In genomic region chr16:34742930-34743329, GRCm38 (mm10) we compare ENCODE assay signal across 16 mouse cellular contexts. TPM values are rescaled to one million over a fixed set of nuclear protein-coding genes. Genes with fewer than 3 reads are reported as not detected.
DNase-seq lines count a peak whose midpoint lies in the region; ATAC-seq and TF ChIP-seq lines count a peak whose summit lies in the region.
"Had no signal": no experiment of that assay in that cellular context is flagged by ENCODE, and none has a peak within 500 bp of the region (broad histone marks: within the 10 kb centered on the region; RNA-seq: fewer than 3 reads in every experiment).

No protein-coding gene starts in this region.

- WGBS in kidney, adult 2 months = 53% methylated on average over 2 of the region's 2 CpGs
- 42% methylated on average over 2 of the region's 2 CpGs for WGBS in lung, embryonic 14.5 days
- WGBS in hindbrain, embryonic 10.5 days = 54% methylated on average over 2 of the region's 2 CpGs

- ATAC-seq in lung, embryonic 14.5 days (ENCODE audit: insufficient read depth) = no peak
- ATAC-seq: forebrain, embryonic 14.5 days had no signal

- peak; percentile 45 for DNase-seq in kidney, adult 2 months
- DNase-seq in kidney, postnatal 4 days = no peak
- no peak for DNase-seq in lung, embryonic 14.5 days
- no peak for DNase-seq in lung, postnatal 25 days (ENCODE audit: low spot score)
- peak; percentile 16 for DNase-seq in A20 (ENCODE audit: low read depth, low spot score)
- DNase-seq in hindbrain, embryonic 10.5 days (ENCODE audit: low spot score) = no peak
- DNase-seq in retina, postnatal 1 day = no peak
- DNase-seq: cerebellum, adult 9-10 months; embryo, embryonic 11 days; heart, adult 2 months; left cerebral cortex, postnatal 4 days had no signal

- no peak overlapping the region for H3K9ac ChIP-seq in lung, embryonic 14.5 days
- H3K9ac ChIP-seq: hindbrain, embryonic 14.5 days; neural tube, embryonic 15.5 days; stomach, embryonic 15.5 days had no signal

- no peaks in the 10 kb centered on the region for H3K36me3 ChIP-seq in kidney, adult 2 months (ENCODE audit: control insufficient read depth, insufficient read depth, low read length)
- no peaks in the 10 kb centered on the region for H3K36me3 ChIP-seq in lung, embryonic 14.5 days (ENCODE audit: insufficient read depth)
- H3K36me3 ChIP-seq in hindbrain, embryonic 10.5 days = no peaks in the 10 kb centered on the region
- H3K36me3 ChIP-seq: neural tube, embryonic 15.5 days; stomach, embryonic 15.5 days had no signal

- no peak overlapping the region for H3K4me3 ChIP-seq in kidney, adult 2 months (ENCODE audit: insufficient read depth, low read depth, low read length)
- no peak overlapping the region for H3K4me3 ChIP-seq in lung, embryonic 14.5 days (ENCODE audit: low read depth, low read length)
- no peak overlapping the region for H3K4me3 ChIP-seq in cortical plate, adult 2 months (ENCODE audit: insufficient read depth, low read length)
- H3K4me3 ChIP-seq in hindbrain, embryonic 10.5 days = no peak overlapping the region
- H3K4me3 ChIP-seq: heart, adult 2 months; neural tube, embryonic 15.5 days; stomach, embryonic 15.5 days had no signal

- no peaks in the 10 kb centered on the region for H3K9me3 ChIP-seq in lung, embryonic 14.5 days (ENCODE audit: low read depth, low read length)
- H3K9me3 ChIP-seq in hindbrain, embryonic 10.5 days = no peaks in the 10 kb centered on the region
- H3K9me3 ChIP-seq: neural tube, embryonic 15.5 days; stomach, embryonic 15.5 days had no signal

- TF ChIP-seq POLR2A in kidney, adult 2 months (IDR thresholded peaks at IDR 0.05; ENCODE audit: low read depth, low read length) = no peak
- TF ChIP-seq POLR2A in cortical plate, adult 2 months (IDR thresholded peaks at IDR 0.05; ENCODE audit: extremely low read depth, insufficient read depth, low read length) = no peak

- H3K4me1 ChIP-seq in kidney, adult 2 months (ENCODE audit: control insufficient read depth, insufficient read depth, low read length) = peaks cover 5% of the 10 kb centered on the region; the same call in 1 of the 2 replicates
- H3K4me1 ChIP-seq in lung, embryonic 14.5 days (ENCODE audit: insufficient read depth) = peaks cover 3% of the 10 kb centered on the region; the same call in 1 of the 2 replicates
- no peaks in the 10 kb centered on the region for H3K4me1 ChIP-seq in cortical plate, adult 2 months (ENCODE audit: control insufficient read depth, insufficient read depth, low read length)
- peaks cover 25% of the 10 kb centered on the region for H3K4me1 ChIP-seq in hindbrain, embryonic 10.5 days (replicated peaks)

- no peak overlapping the region for H3K27ac ChIP-seq in kidney, adult 2 months (ENCODE audit: insufficient read depth, low read depth, low read length)
- no peak overlapping the region for H3K27ac ChIP-seq in lung, embryonic 14.5 days (ENCODE audit: low read depth)
- no peak overlapping the region for H3K27ac ChIP-seq in cortical plate, adult 2 months (ENCODE audit: insufficient read depth, low read length)
- no peak overlapping the region for H3K27ac ChIP-seq in hindbrain, embryonic 10.5 days
- H3K27ac ChIP-seq: heart, adult 2 months; hindbrain, embryonic 14.5 days; neural tube, embryonic 15.5 days; stomach, embryonic 15.5 days had no signal

- H3K27me3 ChIP-seq in kidney, adult 2 months (replicated peaks; ENCODE audit: control insufficient read depth, insufficient read depth, low read length) = no peaks in the 10 kb centered on the region
- 0 out of 2 replicates have a peak, but pooled peaks cover 6% of the 10 kb centered on the region for H3K27me3 ChIP-seq in lung, embryonic 14.5 days (ENCODE audit: insufficient read depth, low read length)
- H3K27me3 ChIP-seq in hindbrain, embryonic 10.5 days (ENCODE audit: insufficient read depth, poor library complexity, severe bottlenecking) = peaks cover 35% of the 10 kb centered on the region

- H3K4me2 ChIP-seq in lung, embryonic 14.5 days = no peak overlapping the region
- H3K4me2 ChIP-seq: hindbrain, embryonic 14.5 days; neural tube, embryonic 15.5 days; stomach, embryonic 15.5 days had no signal

- peak; percentile 62 for TF ChIP-seq CTCF in kidney, adult 2 months (conservative IDR thresholded peaks at IDR 0.05; ENCODE audit: insufficient read depth, insufficient read length, low read depth, low read length)
- TF ChIP-seq CTCF in lung, embryonic 14.5 days (IDR thresholded peaks at IDR 0.05; ENCODE audit: low read depth) = peak; percentile 23; the same call in 1 of the 2 replicates
- 0 out of 2 replicates have a peak, but pooled peaks have one; percentile 8 for TF ChIP-seq CTCF in cortical plate, adult 2 months (IDR thresholded peaks at IDR 0.05; ENCODE audit: extremely low read depth, insufficient read depth, low read length)

RNA-seq across cellular contexts. Expression of gene Mylk, which starts 2.1 kb away (rescaled TPM):
- 64.7 and 77.2 TPM in 2 replicates for polyA plus RNA-seq in kidney, adult 2 months (2012; rRNA removed)
- polyA plus RNA-seq in lung, embryonic 14.5 days (2014; fragmentation: Nextera tagmentation; extraction: Ambion mirVana) = 117 and 122 TPM in 2 replicates
- polyA plus RNA-seq in cortical plate, adult 2 months (2012; rRNA removed) = 8.3 and 8.9 TPM in 2 replicates
- polyA plus RNA-seq in hindbrain, embryonic 10.5 days (2016; fragmentation: Nextera tagmentation; extraction: Ambion mirVana) = 5.7 and 6.7 TPM in 2 replicates

RNA-seq across cellular contexts. Expression of gene Ccdc14, which starts 52.5 kb away (rescaled TPM):
- 0.88 and 0.91 TPM in 2 replicates for polyA plus RNA-seq in kidney, adult 2 months (2012; rRNA removed)
- 10.0 and 10.1 TPM in 2 replicates for polyA plus RNA-seq in lung, embryonic 14.5 days (2014; fragmentation: Nextera tagmentation; extraction: Ambion mirVana)
- 2.4 TPM in 2 replicates for polyA plus RNA-seq in cortical plate, adult 2 months (2012; rRNA removed)
- polyA plus RNA-seq in hindbrain, embryonic 10.5 days (2016; fragmentation: Nextera tagmentation; extraction: Ambion mirVana) = 8.1 and 9.5 TPM in 2 replicates

Comparison
In these comparisons a context has a peak if more than half of its experiments do, and no peak if none do; other contexts are left out.
1. DNase-seq: peak in kidney, adult 2 months (single experiment) and A20 (single experiment); none in kidney, postnatal 4 days (0 of 2), lung, embryonic 14.5 days (single experiment), lung, postnatal 25 days (single experiment), hindbrain, embryonic 10.5 days (single experiment) and retina, postnatal 1 day (single experiment).
2. CTCF ChIP-seq: peak in every context shown above with its lines; median percentile 62 in kidney, adult 2 months; 23 in lung, embryonic 14.5 days; 8 in cortical plate, adult 2 months.